Mouse (Mus musculus): ENCODE data around the gene Slc27a3.

The Slc27a3 gene

GRCm38 (mm10) chr3:90391004-90391403 lies 1.3 kb upstream of the Slc27a3 start:
- no peak for DNase-seq (ENCODE audit: low spot score)

- DNase-seq (ENCODE audit: low spot score) = peak; percentile 65
Observed at GRCm38 (mm10) chr3:90388726-90389510, 820 bp downstream of the Slc27a3 start.

- DNase-seq (ENCODE audit: low spot score) = no peak
Observed at GRCm38 (mm10) chr3:90388192-90388591, 1.5 kb downstream of the Slc27a3 start.

- peak; percentile 76 for DNase-seq (ENCODE audit: low spot score)
Observed at GRCm38 (mm10) chr3:90387483-90387882, 2.3 kb downstream of the Slc27a3 start.

GRCm38 (mm10) chr3:90386817-90387216 lies 2.9 kb downstream of the Slc27a3 start:
- no peak for DNase-seq (ENCODE audit: low spot score)

- no peak for DNase-seq (ENCODE audit: low spot score)
Observed at GRCm38 (mm10) chr3:90384851-90385375, 4.8 kb downstream of the Slc27a3 start.

- no peak for DNase-seq (ENCODE audit: low spot score)
Observed at GRCm38 (mm10) chr3:90383690-90384089, 6.0 kb downstream of the Slc27a3 start.

GRCm38 (mm10) chr3:90381727-90382126 lies 8.0 kb downstream of the Slc27a3 start:
- DNase-seq (ENCODE audit: low spot score) = peak; percentile 79

GRCm38 (mm10) chr3:90378496-90378895 lies 11.2 kb downstream of the Slc27a3 start:
- no peak for DNase-seq (ENCODE audit: low spot score)

GRCm38 (mm10) chr3:90376247-90376585 lies 13.5 kb downstream of the Slc27a3 start:
- DNase-seq (ENCODE audit: low spot score) = no peak

- DNase-seq (ENCODE audit: low spot score) = no peak
Observed at GRCm38 (mm10) chr3:90375562-90376246, 14.0 kb downstream of the Slc27a3 start.

- DNase-seq (ENCODE audit: low spot score) = no peak
Observed at GRCm38 (mm10) chr3:90374368-90374767, 15.4 kb downstream of the Slc27a3 start.

GRCm38 (mm10) chr3:90373432-90374028 lies 16.2 kb downstream of the Slc27a3 start:
- DNase-seq (ENCODE audit: low spot score) = peak; percentile 82

GRCm38 (mm10) chr3:90372817-90373216 lies 16.9 kb downstream of the Slc27a3 start:
- DNase-seq (ENCODE audit: low spot score) = no peak

GRCm38 (mm10) chr3:90371857-90372256 lies 17.9 kb downstream of the Slc27a3 start:
- DNase-seq (ENCODE audit: low spot score) = no peak

- no peak for DNase-seq (ENCODE audit: low spot score)
Observed at GRCm38 (mm10) chr3:90369041-90369440, 20.7 kb downstream of the Slc27a3 start.

- DNase-seq (ENCODE audit: low spot score) = no peak
Observed at GRCm38 (mm10) chr3:90367001-90367632, 22.6 kb downstream of the Slc27a3 start.

- no peak for DNase-seq (ENCODE audit: low spot score)
Observed at GRCm38 (mm10) chr3:90362346-90362745, 27.4 kb downstream of the Slc27a3 start.

- DNase-seq (ENCODE audit: low spot score) = no peak
Observed at GRCm38 (mm10) chr3:90361476-90361875, 28.3 kb downstream of the Slc27a3 start.

- no peak for DNase-seq (ENCODE audit: low spot score)
Observed at GRCm38 (mm10) chr3:90359230-90359629, 30.5 kb downstream of the Slc27a3 start.

- no peak for DNase-seq (ENCODE audit: low spot score)
Observed at GRCm38 (mm10) chr3:90357959-90358358, 31.8 kb downstream of the Slc27a3 start.

- no peak for DNase-seq (ENCODE audit: low spot score)
Observed at GRCm38 (mm10) chr3:90347847-90348246, 41.9 kb downstream of the Slc27a3 start.
